ENCODE assay signal across 18 mouse cellular contexts in genomic region chr11:117445707-117446106, GRCm38 (mm10). TPM values are rescaled to one million over a fixed set of nuclear protein-coding genes. Genes with fewer than 3 reads are reported as not detected.
DNase-seq lines count a peak whose midpoint lies in the region; ATAC-seq lines count a peak whose summit lies in the region.
"Had no signal": no experiment of that assay in that cellular context is flagged by ENCODE, and none has a peak within 500 bp of the region (broad histone marks: within the 10 kb centered on the region; RNA-seq: fewer than 3 reads in every experiment).

No protein-coding gene starts in this region.

- 43% methylated on average over 6 of the region's 6 CpGs for WGBS in neural tube, embryonic 11.5 days
- WGBS in limb, embryonic 15.5 days: 22% methylated on average over 6 of the region's 6 CpGs

- H3K4me2 ChIP-seq in neural tube, embryonic 11.5 days (ENCODE audit: low read depth): no peak overlapping the region
- no peak overlapping the region for H3K4me2 ChIP-seq in limb, embryonic 15.5 days
- H3K4me2 ChIP-seq: lung, embryonic 14.5 days had no signal

- no peak for ATAC-seq in neural tube, embryonic 11.5 days (ENCODE audit: insufficient read depth, low FRiP score, low TSS enrichment)
- ATAC-seq in limb, embryonic 15.5 days (ENCODE audit: insufficient number of reproducible peaks, low FRiP score, low TSS enrichment, low read depth): 0 out of 2 replicates have a peak, but pooled peaks have one; percentile 22

- DNase-seq in adrenal gland, postnatal 10 days: peak; percentile 32
- no peak for DNase-seq in adrenal gland, postnatal 25 days
- no peak for DNase-seq in neural tube, embryonic 11.5 days (ENCODE audit: low spot score)
- no peak for DNase-seq in neural tube, embryonic 10.5 days (ENCODE audit: extremely low spot score, low spot score)
- DNase-seq in cerebellum, adult 9-10 months: no peak
- no peak for DNase-seq in thymus, postnatal 25 days
- DNase-seq in ovary, postnatal 14 days (ENCODE audit: low spot score): no peak
- DNase-seq: cerebellum, adult 9-11 months; heart, postnatal 36 days; left cerebral cortex, postnatal 4 days; lung, embryonic 14.5 days; right cerebral cortex, postnatal 14 days; thymus, adult 18-20 months had no signal

- H3K36me3 ChIP-seq in neural tube, embryonic 11.5 days (ENCODE audit: control insufficient read depth, insufficient read depth, low read length): no peaks in the 10 kb centered on the region
- no peaks in the 10 kb centered on the region for H3K36me3 ChIP-seq in limb, embryonic 15.5 days
- H3K36me3 ChIP-seq: heart, embryonic 10.5 days had no signal

- H3K9me3 ChIP-seq in neural tube, embryonic 11.5 days (ENCODE audit: control insufficient read depth, low read length): no peaks in the 10 kb centered on the region
- no peaks in the 10 kb centered on the region for H3K9me3 ChIP-seq in limb, embryonic 15.5 days
- H3K9me3 ChIP-seq: heart, embryonic 10.5 days; megakaryocyte, embryonic 14.5 days had no signal

- H3K27me3 ChIP-seq in neural tube, embryonic 11.5 days (ENCODE audit: control insufficient read depth, insufficient read depth, low read length): no peaks in the 10 kb centered on the region
- H3K27me3 ChIP-seq in limb, embryonic 15.5 days: peaks cover 7% of the 10 kb centered on the region; the same call in 1 of the 2 replicates

- H3K9ac ChIP-seq in neural tube, embryonic 11.5 days (ENCODE audit: low read length): peak overlapping the region; percentile 15; the same call in 1 of the 2 replicates
- no peak overlapping the region for H3K9ac ChIP-seq in limb, embryonic 15.5 days
- H3K9ac ChIP-seq: lung, embryonic 14.5 days had no signal

- no peak overlapping the region for H3K4me3 ChIP-seq in neural tube, embryonic 11.5 days (ENCODE audit: low read depth, low read length)
- H3K4me3 ChIP-seq in limb, embryonic 15.5 days: no peak overlapping the region
- H3K4me3 ChIP-seq: heart, embryonic 10.5 days; megakaryocyte, embryonic 14.5 days had no signal

- peaks cover 16% of the 10 kb centered on the region for H3K4me1 ChIP-seq in neural tube, embryonic 11.5 days (ENCODE audit: control insufficient read depth, insufficient read depth, low read length)
- peaks cover 24% of the 10 kb centered on the region for H3K4me1 ChIP-seq in limb, embryonic 15.5 days
- H3K4me1 ChIP-seq: megakaryocyte, embryonic 14.5 days had no signal

- no peak overlapping the region for H3K27ac ChIP-seq in neural tube, embryonic 11.5 days (ENCODE audit: low read depth, low read length)
- peak overlapping the region; percentile 27; the same call in 1 of the 2 replicates for H3K27ac ChIP-seq in limb, embryonic 15.5 days
- H3K27ac ChIP-seq: heart, embryonic 10.5 days had no signal

RNA-seq across cellular contexts. Expression of gene Gm11733, which starts 38.5 kb away (rescaled TPM):
- total RNA-seq in adrenal gland, postnatal 10 days (2021): not detected
- not detected in 2 replicates for total RNA-seq in adrenal gland, postnatal 25 days (2021)
- not detected in 2 replicates for polyA plus RNA-seq in neural tube, embryonic 11.5 days (2014; fragmentation: Nextera tagmentation; extraction: Ambion mirVana)
- 0.06 TPM in 1 of 2 replicates, not detected in the other for polyA plus RNA-seq in limb, embryonic 15.5 days (2015; fragmentation: Nextera tagmentation; extraction: Ambion mirVana)
- total RNA-seq: gastrocnemius, adult 8-10 months; heart, postnatal 36 days; left cerebral cortex, postnatal 4 days had no signal
- polyA plus RNA-seq: forebrain, embryonic 11.5 days; heart, embryonic 10.5 days had no signal
